Mouse (Mus musculus) E14TG2a.4 (cell line): Measurements from ENCODE around the gene Gm45716.

Source experiments
- CTCF ChIP-seq: conservative IDR thresholded peaks from 2 replicates; pipeline ENCODE4 v1.5.1; 2014; ENCODE audit warnings: low read length
- NANOG ChIP-seq: IDR thresholded peaks from 2 replicates; pipeline ENCODE4 v1.6.1; 2014; ENCODE audit warnings: borderline replicate concordance, low read length, mixed read lengths
- POU5F1 ChIP-seq: IDR thresholded peaks from 2 replicates; pipeline ENCODE4 v1.6.1; 2014; ENCODE audit warnings: low read length, borderline replicate concordance

GRCm38 (mm10) chr11:90264180-90264579 is 76.7 kb downstream of the Gm45716 start:
- no peak for TF ChIP-seq CTCF
- TF ChIP-seq NANOG: no peak
- TF ChIP-seq POU5F1: no peak
